Mouse (Mus musculus) brain, embryonic 14.5 days (tissue): ENCODE data around the gene Xylt1.

Source experiments
- CTCF ChIP-seq: fragments of 200-500 bp; IDR thresholded peaks from 2 replicates; pipeline ENCODE4 v1.5.1; 2012; ENCODE audit warnings: inconsistent platforms, mild to moderate bottlenecking, moderate library complexity, borderline replicate concordance; ENCODE audit not compliant: insufficient read depth, insufficient read length; ENCODE audit errors: extremely low read depth
- POLR2A ChIP-seq: fragments of 200-500 bp; IDR thresholded peaks from 2 replicates; pipeline ENCODE4 v1.6.1; 2012; ENCODE audit warnings: mild to moderate bottlenecking, inconsistent platforms, borderline replicate concordance; ENCODE audit not compliant: poor library complexity, insufficient read depth, insufficient read length, severe bottlenecking; ENCODE audit errors: extremely low read depth

DNA sequence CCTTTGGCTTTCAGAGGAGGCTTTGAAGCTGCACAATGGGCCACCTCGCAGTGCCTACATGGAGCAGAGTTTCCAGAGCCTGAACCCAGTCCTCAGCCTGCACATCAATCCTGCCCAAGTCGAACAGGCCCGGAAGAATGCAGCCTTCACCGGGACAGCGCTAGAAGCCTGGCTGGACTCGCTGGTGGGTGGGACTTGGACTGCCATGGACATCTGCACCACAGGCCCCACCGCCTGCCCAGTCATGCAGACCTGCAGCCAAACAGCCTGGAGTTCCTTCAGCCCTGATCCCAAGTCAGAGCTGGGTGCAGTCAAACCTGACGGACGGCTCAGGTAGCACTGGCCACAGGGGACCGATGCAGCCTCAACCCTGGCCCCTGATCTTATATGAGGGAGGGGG, 286.5 kb downstream of the Xylt1 start:
- TF ChIP-seq CTCF (no peak), POLR2A (no peak)
